12 mouse cellular contexts compared by ENCODE assay signal in the genomic region with DNA sequence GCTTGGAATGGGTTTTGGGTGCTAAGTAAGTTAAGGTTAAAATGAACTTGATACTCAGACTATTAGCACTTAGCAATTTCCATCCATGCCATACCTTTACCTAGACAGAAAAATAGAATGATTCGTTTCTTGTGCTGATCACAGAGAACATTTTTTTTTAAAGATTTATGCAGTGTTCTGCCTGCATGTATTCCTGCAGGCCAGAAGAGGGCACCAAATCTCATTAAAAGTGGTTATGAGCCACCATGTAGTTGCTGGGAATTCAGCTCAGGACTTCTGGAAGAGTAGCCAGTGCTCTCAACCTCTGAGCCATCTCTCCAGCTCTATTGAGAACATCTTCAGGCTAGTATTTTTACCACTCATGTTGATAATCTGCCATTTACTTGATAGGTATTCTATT. TPM values are rescaled to one million over a fixed set of nuclear protein-coding genes. Genes with fewer than 3 reads are reported as not detected.
A peak's percentile ranks its signal among the peaks of the same experiment; 100 is the strongest.
DNase-seq lines count a peak whose midpoint lies in the region; ATAC-seq and TF ChIP-seq lines count a peak whose summit lies in the region.
"Had no signal": no experiment of that assay in that cellular context is flagged by ENCODE, and none has a peak within 500 bp of the region (broad histone marks: within the 10 kb centered on the region; RNA-seq: fewer than 3 reads in every experiment).

No protein-coding gene starts in this region.

- H3K9me3 ChIP-seq in intestine, postnatal 0 days (ENCODE audit: control insufficient read depth) = no peaks in the 10 kb centered on the region
- H3K9me3 ChIP-seq in intestine, embryonic 16.5 days (ENCODE audit: control insufficient read depth, low read length) = no peaks in the 10 kb centered on the region

- peaks cover 45% of the 10 kb centered on the region for H3K36me3 ChIP-seq in intestine, postnatal 0 days (ENCODE audit: control insufficient read depth, insufficient read depth)
- H3K36me3 ChIP-seq in intestine, embryonic 16.5 days (ENCODE audit: control insufficient read depth, insufficient read depth, low read length) = peaks cover 16% of the 10 kb centered on the region

- H3K27ac ChIP-seq in intestine, postnatal 0 days (ENCODE audit: low read depth, low read length) = no peak overlapping the region
- H3K27ac ChIP-seq in intestine, embryonic 16.5 days (ENCODE audit: low read length) = no peak overlapping the region

- WGBS in intestine, postnatal 0 days = 83% methylated on average over 1 of the region's 1 CpGs
- 85% methylated on average over 1 of the region's 1 CpGs for WGBS in intestine, embryonic 16.5 days

- no peak overlapping the region for H3K4me2 ChIP-seq in intestine, postnatal 0 days (replicated peaks; ENCODE audit: low read depth)
- no peak overlapping the region for H3K4me2 ChIP-seq in intestine, embryonic 16.5 days (ENCODE audit: low read depth, low read length)

- TF ChIP-seq CTCF in intestine, postnatal 0 days (IDR thresholded peaks at IDR 0.05; ENCODE audit: low read depth) = peak; percentile 57
- peak; percentile 17; the same call in 1 of the 2 replicates for TF ChIP-seq CTCF in brain, embryonic 14.5 days (IDR thresholded peaks at IDR 0.05; ENCODE audit: borderline replicate concordance, extremely low read depth, insufficient read depth, insufficient read length)

- H3K4me1 ChIP-seq in intestine, postnatal 0 days (replicated peaks; ENCODE audit: control insufficient read depth, insufficient read depth, low read length) = peaks cover 7% of the 10 kb centered on the region; the same call in 1 of the 2 replicates
- H3K4me1 ChIP-seq in intestine, embryonic 16.5 days (ENCODE audit: control insufficient read depth, insufficient read depth, low read length) = peaks cover 2% of the 10 kb centered on the region; the same call in 1 of the 2 replicates

- peak; percentile 9 for DNase-seq in 3134 (ENCODE audit: extremely low read depth, insufficient read length, low spot score)
- DNase-seq in CD4-positive helper T cell, adult 2 months (ENCODE audit: low read depth, low spot score) = peak; percentile 25
- peak; percentile 8 for DNase-seq in brain, embryonic 14.5 days (ENCODE audit: low read depth)
- DNase-seq in urinary bladder, postnatal 25 days (ENCODE audit: low spot score) = no peak
- DNase-seq in cerebellum, adult 8-10 months = no peak
- DNase-seq: cerebellum, postnatal 36 days; gastrocnemius, postnatal 25 days; heart, postnatal 36 days; kidney, postnatal 14 days; lung, adult 2 months had no signal

- TF ChIP-seq POLR2A in brain, embryonic 14.5 days (IDR thresholded peaks at IDR 0.05; ENCODE audit: borderline replicate concordance, extremely low read depth, insufficient read depth, insufficient read length, poor library complexity, severe bottlenecking) = no peak

- H3K27me3 ChIP-seq in intestine, postnatal 0 days (replicated peaks; ENCODE audit: control insufficient read depth, insufficient read depth, low read length) = no peaks in the 10 kb centered on the region
- no peaks in the 10 kb centered on the region for H3K27me3 ChIP-seq in intestine, embryonic 16.5 days (replicated peaks; ENCODE audit: control insufficient read depth, insufficient read depth, low read length)

- no peak overlapping the region for H3K9ac ChIP-seq in intestine, postnatal 0 days (ENCODE audit: low read depth, low read length)
- no peak overlapping the region for H3K9ac ChIP-seq in intestine, embryonic 16.5 days (ENCODE audit: low read depth, low read length)

- no peak for ATAC-seq in intestine, postnatal 0 days
- no peak for ATAC-seq in intestine, embryonic 16.5 days

- H3K4me3 ChIP-seq in intestine, postnatal 0 days (ENCODE audit: low read depth, low read length) = no peak overlapping the region
- no peak overlapping the region for H3K4me3 ChIP-seq in intestine, embryonic 16.5 days (ENCODE audit: low read length)

RNA-seq across cellular contexts. Expression of gene Tmem33, which starts 5.7 kb away (rescaled TPM):
- polyA plus RNA-seq in intestine, postnatal 0 days (2015; fragmentation: Nextera tagmentation; extraction: Ambion mirVana) = 140 TPM in 2 replicates
- polyA plus RNA-seq in intestine, embryonic 16.5 days (2015; fragmentation: Nextera tagmentation; extraction: Ambion mirVana) = 127 and 132 TPM in 2 replicates
- 64.7 and 90.7 TPM in 2 replicates for polyA plus RNA-seq in brain, embryonic 14.5 days (2012; rRNA removed)

RNA-seq across cellular contexts. Expression of gene Slc30a9, which starts 40.6 kb away (rescaled TPM):
- 74.1 and 80.0 TPM in 2 replicates for polyA plus RNA-seq in intestine, postnatal 0 days (2015; fragmentation: Nextera tagmentation; extraction: Ambion mirVana)
- 71.0 and 75.6 TPM in 2 replicates for polyA plus RNA-seq in intestine, embryonic 16.5 days (2015; fragmentation: Nextera tagmentation; extraction: Ambion mirVana)
- polyA plus RNA-seq in brain, embryonic 14.5 days (2012; rRNA removed) = 68.5 and 70.6 TPM in 2 replicates

Comparison
In these comparisons a context has a peak if more than half of its experiments do, and no peak if none do; other contexts are left out.
1. DNase-seq: peak in 3134 (single experiment), CD4-positive helper T cell, adult 2 months (single experiment) and brain, embryonic 14.5 days (single experiment); none in urinary bladder, postnatal 25 days (single experiment) and cerebellum, adult 8-10 months (single experiment).